Mouse (Mus musculus): ENCODE results near the gene Fmnl2. TPM values are rescaled to one million over a fixed set of nuclear protein-coding genes. Genes with fewer than 3 reads are reported as not detected.

Gene Fmnl2
- polyA plus RNA-seq, 1 experiment from 2014 or later: 2.0 TPM

GRCm38 (mm10) chr2:52946524-52947186, 89.0 kb downstream of the Fmnl2 start:
- Histone ChIP-seq H3K9me3 (replicated peaks; ENCODE audit: control insufficient read depth, low read length) (no peaks in the 10 kb centered on the region), H3K4me3 (ENCODE audit: low read depth, low read length) (no peak overlapping the region), H3K36me3 (ENCODE audit: control insufficient read depth, insufficient read depth, low read length) (no peaks in the 10 kb centered on the region), H3K27ac (ENCODE audit: low read depth, low read length) (no peak overlapping the region), H3K27me3 (ENCODE audit: control insufficient read depth, insufficient read depth, low read length) (no peaks in the 10 kb centered on the region), H3K4me2 (no peak overlapping the region), H3K4me1 (ENCODE audit: control insufficient read depth, insufficient read depth, low read length) (0 out of 2 replicates have a peak, but pooled peaks cover under 1% of the 10 kb centered on the region), H3K9ac (ENCODE audit: low read depth, low read length) (no peak overlapping the region)
- ATAC-seq (replicated peaks; ENCODE audit: insufficient number of reproducible peaks, low FRiP score, low TSS enrichment): no peak
- 69% methylated on average over 11 of the region's 11 CpGs for WGBS (ENCODE audit: insufficient replicate concordance)

- ATAC-seq (replicated peaks; ENCODE audit: insufficient number of reproducible peaks, low FRiP score, low TSS enrichment): no peak
- Histone ChIP-seq H3K9ac (ENCODE audit: low read depth, low read length) (no peak overlapping the region), H3K27ac (ENCODE audit: low read depth, low read length) (no peak overlapping the region), H3K27me3 (ENCODE audit: control insufficient read depth, insufficient read depth, low read length) (no peaks in the 10 kb centered on the region), H3K4me2 (no peak overlapping the region), H3K4me3 (ENCODE audit: low read depth, low read length) (no peak overlapping the region), H3K4me1 (ENCODE audit: control insufficient read depth, insufficient read depth, low read length) (peaks cover 7% of the 10 kb centered on the region; the same call in 1 of the 2 replicates), H3K9me3 (replicated peaks; ENCODE audit: control insufficient read depth, low read length) (no peaks in the 10 kb centered on the region), H3K36me3 (ENCODE audit: control insufficient read depth, insufficient read depth, low read length) (no peaks in the 10 kb centered on the region)
- whole genome bisulfite sequencing (ENCODE audit: insufficient replicate concordance): 79% methylated on average over 3 of the region's 3 CpGs
Observed at GRCm38 (mm10) chr2:52948406-52948805, 90.7 kb downstream of the Fmnl2 start.

- no peaks in the 10 kb centered on the region for H3K36me3 ChIP-seq (ENCODE audit: control insufficient read depth, insufficient read depth, low read length)
- H3K9ac ChIP-seq (ENCODE audit: low read depth, low read length): no peak overlapping the region
- no peak for ATAC-seq (replicated peaks; ENCODE audit: insufficient number of reproducible peaks, low FRiP score, low TSS enrichment)
- H3K27ac ChIP-seq (ENCODE audit: low read depth, low read length): no peak overlapping the region
- peaks cover 7% of the 10 kb centered on the region; the same call in 1 of the 2 replicates for H3K4me1 ChIP-seq (ENCODE audit: control insufficient read depth, insufficient read depth, low read length)
- no peaks in the 10 kb centered on the region for H3K27me3 ChIP-seq (ENCODE audit: control insufficient read depth, insufficient read depth, low read length)
- H3K4me2 ChIP-seq: no peak overlapping the region
- 92% methylated on average over 4 of the region's 4 CpGs for WGBS (ENCODE audit: insufficient replicate concordance)
- no peak overlapping the region for H3K4me3 ChIP-seq (ENCODE audit: low read depth, low read length)
- no peaks in the 10 kb centered on the region for H3K9me3 ChIP-seq (replicated peaks; ENCODE audit: control insufficient read depth, low read length)
Observed at GRCm38 (mm10) chr2:52949556-52949955, 91.9 kb downstream of the Fmnl2 start.

- no peak for ATAC-seq (replicated peaks; ENCODE audit: insufficient number of reproducible peaks, low FRiP score, low TSS enrichment)
- H3K27ac ChIP-seq (ENCODE audit: low read depth, low read length): no peak overlapping the region
- 73% methylated on average over 4 of the region's 4 CpGs for WGBS (ENCODE audit: insufficient replicate concordance)
- H3K9me3 ChIP-seq (replicated peaks; ENCODE audit: control insufficient read depth, low read length): no peaks in the 10 kb centered on the region
- H3K4me3 ChIP-seq (ENCODE audit: low read depth, low read length): no peak overlapping the region
- H3K27me3 ChIP-seq (ENCODE audit: control insufficient read depth, insufficient read depth, low read length): no peaks in the 10 kb centered on the region
- no peak overlapping the region for H3K9ac ChIP-seq (ENCODE audit: low read depth, low read length)
- H3K4me2 ChIP-seq: no peak overlapping the region
- H3K4me1 ChIP-seq (ENCODE audit: control insufficient read depth, insufficient read depth, low read length): peaks cover 7% of the 10 kb centered on the region; the same call in 1 of the 2 replicates
- no peaks in the 10 kb centered on the region for H3K36me3 ChIP-seq (ENCODE audit: control insufficient read depth, insufficient read depth, low read length)
Observed at GRCm38 (mm10) chr2:52950226-52950625, 92.6 kb downstream of the Fmnl2 start.

GRCm38 (mm10) chr2:52952202-52952730, 94.6 kb downstream of the Fmnl2 start:
- Histone ChIP-seq H3K4me3 (ENCODE audit: low read depth, low read length) (no peak overlapping the region), H3K4me1 (ENCODE audit: control insufficient read depth, insufficient read depth, low read length) (peaks cover 7% of the 10 kb centered on the region; the same call in 1 of the 2 replicates), H3K9me3 (replicated peaks; ENCODE audit: control insufficient read depth, low read length) (no peaks in the 10 kb centered on the region), H3K9ac (ENCODE audit: low read depth, low read length) (no peak overlapping the region), H3K27me3 (ENCODE audit: control insufficient read depth, insufficient read depth, low read length) (no peaks in the 10 kb centered on the region), H3K36me3 (ENCODE audit: control insufficient read depth, insufficient read depth, low read length) (no peaks in the 10 kb centered on the region), H3K27ac (ENCODE audit: low read depth, low read length) (no peak overlapping the region), H3K4me2 (no peak overlapping the region)
- ATAC-seq (replicated peaks; ENCODE audit: insufficient number of reproducible peaks, low FRiP score, low TSS enrichment): no peak
- 39% methylated on average over 6 of the region's 6 CpGs for WGBS (ENCODE audit: insufficient replicate concordance)

- Histone ChIP-seq H3K4me3 (ENCODE audit: low read depth, low read length) (no peak overlapping the region), H3K27me3 (ENCODE audit: control insufficient read depth, insufficient read depth, low read length) (no peaks in the 10 kb centered on the region), H3K9me3 (replicated peaks; ENCODE audit: control insufficient read depth, low read length) (no peaks in the 10 kb centered on the region), H3K27ac (ENCODE audit: low read depth, low read length) (no peak overlapping the region), H3K4me1 (ENCODE audit: control insufficient read depth, insufficient read depth, low read length) (peaks cover 22% of the 10 kb centered on the region), H3K4me2 (no peak overlapping the region), H3K9ac (ENCODE audit: low read depth, low read length) (no peak overlapping the region), H3K36me3 (ENCODE audit: control insufficient read depth, insufficient read depth, low read length) (no peaks in the 10 kb centered on the region)
- no peak for ATAC-seq (replicated peaks; ENCODE audit: insufficient number of reproducible peaks, low FRiP score, low TSS enrichment)
- 56% methylated on average over 8 of the region's 8 CpGs for WGBS (ENCODE audit: insufficient replicate concordance)
Observed at GRCm38 (mm10) chr2:52955090-52955489, 97.4 kb downstream of the Fmnl2 start.

DNA sequence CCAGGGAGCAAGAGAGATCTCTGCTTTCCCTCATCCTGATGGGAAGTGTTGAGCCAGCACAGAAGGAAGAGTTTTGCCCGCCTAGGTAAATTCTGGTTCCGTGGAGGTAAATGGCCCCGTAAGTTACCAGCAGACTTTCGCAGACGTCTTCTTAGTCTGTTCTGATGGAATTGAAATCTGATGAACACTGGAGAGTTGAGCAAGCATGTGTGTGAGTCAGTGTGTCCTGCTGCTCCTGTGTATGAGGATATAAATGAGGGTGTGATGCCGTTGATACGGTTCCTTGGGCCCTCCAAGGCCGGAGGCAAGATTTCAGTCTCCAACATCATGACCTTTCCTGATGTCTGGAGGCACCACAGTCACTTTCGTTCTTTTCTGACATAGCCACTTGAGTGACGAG, 98.2 kb downstream of the Fmnl2 start:
- no peaks in the 10 kb centered on the region for H3K36me3 ChIP-seq (ENCODE audit: control insufficient read depth, insufficient read depth, low read length)
- no peak overlapping the region for H3K9ac ChIP-seq (ENCODE audit: low read depth, low read length)
- no peaks in the 10 kb centered on the region for H3K9me3 ChIP-seq (replicated peaks; ENCODE audit: control insufficient read depth, low read length)
- no peak overlapping the region for H3K27ac ChIP-seq (ENCODE audit: low read depth, low read length)
- no peaks in the 10 kb centered on the region for H3K27me3 ChIP-seq (ENCODE audit: control insufficient read depth, insufficient read depth, low read length)
- 82% methylated on average over 10 of the region's 10 CpGs for WGBS (ENCODE audit: insufficient replicate concordance)
- ATAC-seq (replicated peaks; ENCODE audit: insufficient number of reproducible peaks, low FRiP score, low TSS enrichment): no peak
- no peak overlapping the region for H3K4me3 ChIP-seq (ENCODE audit: low read depth, low read length)
- H3K4me2 ChIP-seq: no peak overlapping the region
- peaks cover 27% of the 10 kb centered on the region for H3K4me1 ChIP-seq (ENCODE audit: control insufficient read depth, insufficient read depth, low read length)

DNA sequence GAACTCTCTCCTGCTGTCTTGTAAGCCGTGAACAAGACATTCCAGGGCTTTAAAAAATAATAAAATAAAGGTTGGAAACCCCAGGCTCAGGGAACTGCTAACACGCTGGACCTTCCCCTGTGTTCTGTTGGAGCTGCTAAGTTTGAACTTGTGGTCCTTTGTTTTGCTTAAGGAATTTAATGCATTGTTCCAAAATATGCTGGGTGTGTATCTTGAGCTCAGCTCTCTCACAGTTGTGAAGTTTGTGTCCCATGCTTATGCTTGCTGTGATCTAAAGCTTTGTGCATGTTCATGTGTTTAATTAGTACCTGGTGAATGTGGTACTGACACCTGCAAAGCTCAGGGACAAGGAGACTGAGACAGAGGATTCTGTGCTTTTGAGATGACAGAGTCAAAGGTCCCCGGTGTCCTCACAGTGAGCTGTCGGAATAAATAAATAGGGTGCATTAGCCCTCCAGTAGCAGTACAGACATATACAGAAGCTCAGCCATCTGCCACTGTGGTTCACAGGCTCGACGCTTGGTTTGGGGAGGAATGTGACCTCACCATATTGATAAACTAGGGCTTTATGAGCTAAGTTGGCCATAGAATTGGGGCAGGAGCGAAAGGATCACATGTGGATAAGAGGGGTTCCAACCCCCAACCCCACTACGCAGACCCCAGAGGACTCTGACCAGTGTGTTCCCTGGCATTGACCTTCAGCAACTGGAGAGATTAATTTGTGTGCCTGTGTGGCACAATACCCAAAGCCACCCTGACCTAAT, 100.3 kb downstream of the Fmnl2 start:
- Histone ChIP-seq H3K9ac (ENCODE audit: low read depth, low read length) (no peak overlapping the region), H3K27me3 (ENCODE audit: control insufficient read depth, insufficient read depth, low read length) (no peaks in the 10 kb centered on the region), H3K4me3 (ENCODE audit: low read depth, low read length) (no peak overlapping the region), H3K4me2 (no peak overlapping the region), H3K9me3 (replicated peaks; ENCODE audit: control insufficient read depth, low read length) (no peaks in the 10 kb centered on the region), H3K4me1 (ENCODE audit: control insufficient read depth, insufficient read depth, low read length) (peaks cover 20% of the 10 kb centered on the region), H3K36me3 (ENCODE audit: control insufficient read depth, insufficient read depth, low read length) (no peaks in the 10 kb centered on the region), H3K27ac (ENCODE audit: low read depth, low read length) (no peak overlapping the region)
- 44% methylated on average over 8 of the region's 8 CpGs for WGBS (ENCODE audit: insufficient replicate concordance)
- ATAC-seq (replicated peaks; ENCODE audit: insufficient number of reproducible peaks, low FRiP score, low TSS enrichment): no peak

Data from heart, embryonic 11.5 days (tissue).